Comparison of ENCODE assay signal across 15 mouse cellular contexts in the genomic region with DNA sequence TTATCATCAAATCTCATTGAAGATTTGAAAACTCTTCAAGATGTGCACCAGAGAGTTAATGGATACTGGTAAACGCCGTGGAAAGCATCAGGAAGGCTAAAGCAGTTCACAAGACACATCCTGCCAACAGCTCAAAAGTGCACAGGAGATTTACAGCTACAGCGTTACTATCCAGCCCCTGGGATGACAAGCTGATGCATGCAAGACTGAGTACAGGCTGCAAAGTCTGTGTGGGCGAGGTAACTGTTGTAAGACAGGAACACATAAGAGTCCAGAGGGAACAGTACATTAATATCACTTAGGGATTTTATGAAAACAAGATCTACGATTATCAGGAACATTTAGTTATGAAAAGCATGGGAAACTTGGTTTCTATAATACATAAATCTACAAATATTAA.
DNase-seq lines count a peak whose midpoint lies in the region.
"Had no signal": no experiment of that assay in that cellular context is flagged by ENCODE, and none has a peak within 500 bp of the region (broad histone marks: within the 10 kb centered on the region; RNA-seq: fewer than 3 reads in every experiment).

No protein-coding gene starts in this region.

- DNase-seq in frontal cortex, adult 2 months (ENCODE audit: extremely low spot score in 1 of 2, low spot score in 1 of 2) = peak; percentile 11 to 28
- no peak for DNase-seq in frontal cortex, postnatal 14 days (ENCODE audit: low spot score in 2 of 2)
- peak; percentile 10 to 38 for DNase-seq in left cerebral cortex, postnatal 25 days (ENCODE audit: low spot score in 2 of 2)
- DNase-seq in left cerebral cortex, postnatal 4 days = no peak
- DNase-seq in brain, adult 2 months (ENCODE audit: low read depth, low spot score) = peak; percentile 63
- peak; percentile 68 for DNase-seq in gonadal fat pad, adult 2 months (ENCODE audit: low read depth)
- no peak for DNase-seq in spleen, postnatal 10 days (ENCODE audit: low spot score in 2 of 2)
- DNase-seq: adrenal gland, postnatal 14 days; cerebellum, adult 11 months; cerebellum, postnatal 10 days; gastrocnemius, adult 2 months; heart, postnatal 10 days; kidney, adult 11 months; liver; liver, postnatal 0 days had no signal

- intact Hi-C loops in left cerebral cortex, postnatal 25 days (cut with DNase I) = no loop called here
- intact Hi-C loops in left cerebral cortex, postnatal 4 days (cut with DNase I) = no loop called here

Comparison
In these comparisons a context has a peak if more than half of its experiments do, and no peak if none do; other contexts are left out.
1. DNase-seq: peak in frontal cortex, adult 2 months (2 of 2), left cerebral cortex, postnatal 25 days (2 of 2), brain, adult 2 months (single experiment) and gonadal fat pad, adult 2 months (single experiment); none in frontal cortex, postnatal 14 days (0 of 2), left cerebral cortex, postnatal 4 days (single experiment) and spleen, postnatal 10 days (0 of 2).